Mouse (Mus musculus) ovary, postnatal 10 days (tissue): ENCODE data around the gene Mc1r.

ENCODE experiments used
- DNase-seq: peaks from one replicate; pipeline ENCODE4 v3.0.0; 2022; ENCODE audit warnings: low spot score

Mc1r gene

DNA sequence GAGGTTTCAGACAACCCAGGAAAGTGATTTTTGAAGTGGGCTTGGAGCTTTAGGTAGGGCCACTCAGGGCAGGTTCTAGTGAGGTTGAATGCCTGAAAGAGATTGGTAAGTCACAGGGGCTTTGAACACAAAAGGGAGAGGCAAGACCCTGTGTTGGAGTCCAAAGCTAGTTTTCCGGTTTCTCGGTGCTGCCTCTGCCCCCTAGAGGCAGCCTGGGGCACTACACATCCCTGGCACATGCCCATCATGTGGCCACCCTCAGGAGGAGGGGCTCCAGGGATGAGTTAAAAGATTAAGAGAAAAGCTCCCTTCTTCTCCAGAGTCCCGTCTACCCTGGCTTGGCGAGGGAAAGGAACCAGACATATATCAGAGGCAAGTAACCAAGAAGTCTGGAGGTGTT, at the start of gene Mc1r:
Mc1r (plus strand) TSS at position 322 of the 400 bp plus-strand sequence.
- DNase-seq = peak; percentile 34

DNA sequence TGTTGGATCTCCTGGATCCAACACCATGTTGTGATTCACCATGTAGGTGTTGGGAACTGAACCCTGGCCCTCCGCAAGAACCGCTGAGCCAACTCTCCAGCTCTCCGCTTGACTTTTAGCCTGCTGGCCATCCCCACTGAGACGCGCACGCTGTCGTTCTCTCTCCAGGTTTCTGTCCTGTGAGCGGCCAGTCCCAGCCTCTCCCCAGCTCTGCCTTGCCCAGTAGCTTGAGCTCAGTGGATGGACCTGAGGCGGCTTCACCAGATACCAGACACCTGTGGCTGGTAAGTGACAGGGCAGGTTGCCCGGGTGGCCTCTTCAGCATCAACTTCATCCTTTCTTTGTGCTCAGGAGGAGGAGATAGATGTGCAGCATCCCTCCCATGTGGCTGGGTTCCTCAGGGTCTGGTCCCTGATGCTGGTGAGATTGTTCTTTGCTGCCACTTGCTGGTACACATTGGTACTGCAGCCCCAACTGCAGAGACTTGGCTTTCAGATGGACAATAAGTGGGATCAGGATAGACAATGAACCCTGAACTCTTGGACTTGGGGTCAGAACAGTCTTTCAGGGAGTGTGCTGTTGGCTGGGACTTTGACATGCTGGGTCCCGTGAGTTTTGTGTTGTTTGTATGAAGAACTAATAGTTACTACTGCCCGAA, 45.7 kb upstream of the Mc1r start:
- DNase-seq = peak; percentile 64

DNA sequence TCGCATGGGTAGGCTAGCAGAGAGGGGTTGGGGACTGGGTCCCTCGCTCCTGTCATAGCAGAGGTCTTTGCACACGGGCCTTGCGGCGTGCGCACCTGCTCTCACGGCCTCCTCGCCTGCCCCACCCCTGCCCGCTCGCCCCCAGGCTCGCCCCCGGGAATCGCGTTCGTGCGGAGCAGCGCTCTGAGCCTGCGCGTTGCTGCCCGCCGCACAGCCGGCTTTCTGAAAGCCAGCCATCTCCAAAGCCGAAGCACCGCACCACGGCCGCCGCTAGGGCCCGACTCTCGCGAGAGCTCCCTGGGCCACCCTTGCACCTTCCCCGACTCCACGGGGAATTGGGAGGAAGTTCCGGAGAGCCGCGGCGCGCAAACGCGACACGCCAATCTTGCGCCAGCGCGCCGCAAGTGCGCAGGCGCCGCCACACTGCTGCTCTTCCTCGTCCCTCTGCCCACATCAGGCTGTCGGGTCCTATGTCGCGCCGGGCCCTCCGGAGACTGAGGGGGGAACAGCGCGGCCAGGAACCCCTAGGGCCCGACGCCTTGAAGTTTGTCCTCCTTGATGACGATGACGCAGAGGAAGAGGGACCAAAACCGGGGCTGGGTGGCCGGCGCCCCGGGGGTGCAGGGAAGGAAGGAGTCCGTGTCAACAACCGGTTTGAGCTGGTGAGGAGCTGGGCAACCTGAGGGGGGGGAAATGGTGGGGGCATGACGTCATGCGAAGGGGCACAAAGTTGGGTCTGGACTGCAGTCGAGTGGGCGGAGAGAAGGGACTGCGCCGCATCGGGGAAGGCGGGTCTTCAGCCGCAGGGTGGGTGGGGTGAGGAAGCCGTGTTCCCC, 33.3 kb upstream of the Mc1r start, which contains the start of gene Tcf25:
Tcf25 (plus strand) TSS at position 351 of the 836 bp plus-strand sequence.
- peak; percentile 86 for DNase-seq

DNA sequence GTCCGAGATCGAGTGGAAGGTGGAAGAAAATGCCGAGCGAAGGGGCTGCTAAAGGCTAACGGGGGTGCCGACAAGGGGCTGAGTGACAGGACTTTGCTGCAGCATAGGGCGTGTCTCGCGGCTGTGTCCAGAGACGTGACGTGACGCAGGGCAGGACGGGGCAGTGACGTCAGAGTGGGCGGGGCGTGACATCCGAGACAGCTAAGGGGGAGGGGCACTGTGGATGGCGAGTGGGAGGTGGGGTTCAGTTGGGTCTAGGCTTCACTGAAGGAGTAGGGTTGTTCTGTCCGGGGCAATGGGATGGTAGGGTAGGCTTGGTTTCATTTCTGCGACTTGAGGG, 32.7 kb upstream of the Mc1r start:
- peak; percentile 92 for DNase-seq

DNA sequence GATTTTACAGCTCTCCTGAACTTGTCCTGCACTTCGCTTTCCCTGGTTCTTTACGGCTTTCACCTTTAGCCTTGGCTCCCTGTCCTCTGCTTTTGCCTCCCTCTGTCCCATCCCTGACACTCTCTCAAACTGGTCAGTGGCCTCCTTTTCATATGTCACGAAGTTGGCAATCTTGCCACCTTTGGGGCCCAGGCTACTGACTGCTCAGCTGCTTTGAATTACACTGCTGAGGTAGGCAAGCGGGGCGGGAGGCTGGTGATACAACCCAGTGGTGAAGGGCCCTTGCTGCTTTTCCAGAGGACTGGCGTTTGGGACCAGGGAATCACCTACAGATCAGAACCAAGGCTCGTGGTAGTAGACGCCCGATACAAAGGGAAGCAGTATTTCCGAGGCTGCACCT, 31.2 kb upstream of the Mc1r start:
- no peak for DNase-seq

DNA sequence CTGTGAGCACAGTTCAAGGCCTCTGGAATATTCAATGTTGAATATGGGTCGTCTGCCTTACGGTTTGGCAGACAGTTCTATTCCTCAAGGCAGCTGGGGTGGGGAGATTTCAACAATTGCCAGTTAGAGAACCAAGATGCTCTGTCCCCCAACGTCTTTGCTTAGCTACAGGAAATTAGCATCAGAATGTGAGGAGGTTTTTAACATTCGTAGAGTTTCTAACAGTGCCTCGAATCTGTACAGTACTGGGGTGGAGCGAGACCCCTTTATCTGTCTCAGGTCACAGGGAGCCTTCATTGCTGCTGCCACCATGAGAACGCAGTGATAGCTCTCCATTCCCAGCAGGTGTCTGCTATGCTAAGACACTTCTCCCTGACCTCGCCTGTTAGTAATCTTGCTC, 30.8 kb upstream of the Mc1r start:
- no peak for DNase-seq

DNA sequence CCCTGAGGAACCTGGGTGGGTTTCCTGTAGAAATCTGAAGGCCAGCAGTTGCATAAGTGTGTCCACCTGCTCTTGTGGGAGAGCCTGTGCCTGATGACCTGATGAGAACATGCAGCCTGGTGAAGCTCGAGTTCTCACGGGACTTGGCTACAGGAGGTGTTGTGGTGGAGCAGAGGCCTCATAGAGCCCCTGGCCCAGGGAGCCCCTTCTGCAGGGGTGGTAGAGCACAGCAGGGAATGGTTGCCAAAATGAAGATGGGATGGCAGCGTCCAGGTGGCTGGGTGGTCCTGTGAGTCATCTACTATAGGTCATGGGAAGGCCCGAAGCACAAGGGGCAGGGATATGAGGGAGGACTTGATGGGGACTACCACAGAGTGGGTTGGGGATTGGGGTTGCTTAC, 25.2 kb upstream of the Mc1r start:
- DNase-seq = no peak

DNA sequence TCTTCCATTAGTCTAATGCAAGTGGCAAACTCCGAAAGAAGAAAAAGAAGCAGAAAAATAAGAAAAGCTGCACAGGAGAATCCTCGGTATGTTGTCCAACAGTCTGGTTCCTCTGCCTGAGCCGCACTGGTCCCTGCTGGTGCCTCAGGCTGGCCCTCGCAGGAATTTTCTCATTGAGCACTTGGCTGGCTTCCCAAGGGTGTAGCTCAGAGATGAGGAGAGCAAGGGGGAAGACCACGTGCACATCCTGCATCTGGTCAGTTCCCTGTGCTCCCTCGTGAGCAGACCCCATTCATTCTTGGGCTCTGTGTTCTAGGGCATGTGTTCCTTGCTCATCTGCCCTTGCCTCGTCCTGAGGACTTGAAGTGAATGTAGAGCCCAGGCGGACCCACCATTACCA, 24.4 kb upstream of the Mc1r start:
- DNase-seq = no peak

DNA sequence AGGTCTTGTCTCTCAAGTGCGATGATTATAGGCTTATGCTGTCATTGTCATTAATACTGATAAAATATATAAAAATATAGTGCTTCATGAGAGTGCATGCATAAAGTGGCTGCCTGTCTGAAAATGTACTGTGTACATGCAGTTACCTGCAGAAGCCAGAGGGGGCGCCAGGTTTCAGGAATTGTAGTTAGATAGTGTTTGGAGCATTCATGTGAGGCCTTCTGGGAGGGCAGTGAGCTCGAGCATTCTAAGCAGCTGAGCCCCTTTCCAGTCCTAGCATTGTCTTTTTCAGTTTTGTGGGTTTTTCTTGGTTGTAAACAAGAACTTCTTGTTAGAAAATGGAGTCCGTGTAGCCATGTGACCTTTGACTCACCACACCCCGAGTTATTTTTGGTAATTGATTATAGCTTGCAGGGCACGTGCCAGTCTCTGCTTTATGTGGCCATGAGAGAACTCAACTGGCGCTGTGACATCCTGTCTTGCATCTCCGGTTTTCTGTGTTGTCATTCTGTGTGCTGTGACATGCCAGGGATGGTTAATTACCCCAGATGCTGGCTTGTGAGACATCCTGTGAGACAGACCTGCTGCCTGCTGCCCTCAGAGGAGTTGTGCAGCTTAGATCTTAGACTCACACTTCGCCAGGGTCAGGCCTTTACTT, 21.9 kb upstream of the Mc1r start:
- no peak for DNase-seq

DNA sequence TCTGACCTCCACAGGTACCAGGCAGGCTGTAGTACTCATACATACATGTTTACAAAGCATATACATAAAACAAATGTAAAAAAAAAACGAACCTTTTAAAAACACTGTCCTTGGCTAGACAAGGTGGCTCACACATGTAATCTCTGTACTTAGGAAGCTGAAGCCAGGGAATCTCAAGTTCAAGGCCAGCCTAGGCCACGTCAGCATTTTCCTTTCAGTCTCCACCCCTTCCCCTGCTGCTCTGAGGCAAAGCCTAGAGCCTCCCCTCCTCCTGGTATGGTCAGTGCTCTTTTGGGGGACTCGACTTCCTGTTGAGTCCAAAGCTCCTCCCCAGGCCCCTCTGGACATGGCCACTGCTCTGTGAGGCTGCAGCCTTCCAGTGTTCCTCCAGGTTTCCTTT, 19.9 kb upstream of the Mc1r start:
- DNase-seq = no peak

DNA sequence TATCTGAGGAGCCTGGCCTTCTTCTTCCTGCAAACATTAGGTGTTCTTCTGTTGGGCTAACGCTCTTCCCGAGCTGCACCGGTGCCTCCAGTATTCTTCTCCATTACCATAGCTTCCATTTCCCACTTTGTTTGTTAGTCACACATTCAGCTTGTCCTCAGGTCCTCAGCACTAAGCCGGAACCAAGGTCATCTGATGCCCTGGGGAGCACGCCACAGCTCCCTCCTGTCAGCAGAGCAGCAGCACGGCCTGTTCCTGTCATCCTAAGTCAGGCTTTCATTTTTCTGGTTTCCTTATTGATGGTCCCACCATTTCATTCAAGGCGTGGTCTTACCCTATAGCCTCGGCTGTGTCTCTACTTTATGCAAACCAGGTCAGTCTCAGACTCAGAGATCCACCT, 19.1 kb upstream of the Mc1r start:
- DNase-seq = no peak

DNA sequence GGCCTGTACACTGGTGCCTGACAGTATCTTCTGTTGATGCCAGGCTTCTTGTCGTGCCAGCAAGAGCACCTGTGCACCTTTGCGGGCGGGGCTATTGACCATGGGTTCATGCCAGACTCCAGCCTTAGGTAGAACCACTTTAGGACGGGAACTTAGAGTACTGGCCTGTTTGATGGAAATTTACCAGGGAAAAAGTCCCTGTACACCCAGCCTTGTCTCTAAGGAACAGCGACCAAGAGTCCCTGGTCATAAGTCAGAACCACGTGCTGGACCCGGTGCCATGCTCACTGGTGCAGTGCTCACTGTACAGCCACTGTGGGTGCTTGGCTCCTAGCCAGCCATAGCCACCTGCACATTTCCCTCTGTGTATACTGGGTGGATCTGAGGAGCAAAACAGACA, 17.9 kb upstream of the Mc1r start:
- no peak for DNase-seq

DNA sequence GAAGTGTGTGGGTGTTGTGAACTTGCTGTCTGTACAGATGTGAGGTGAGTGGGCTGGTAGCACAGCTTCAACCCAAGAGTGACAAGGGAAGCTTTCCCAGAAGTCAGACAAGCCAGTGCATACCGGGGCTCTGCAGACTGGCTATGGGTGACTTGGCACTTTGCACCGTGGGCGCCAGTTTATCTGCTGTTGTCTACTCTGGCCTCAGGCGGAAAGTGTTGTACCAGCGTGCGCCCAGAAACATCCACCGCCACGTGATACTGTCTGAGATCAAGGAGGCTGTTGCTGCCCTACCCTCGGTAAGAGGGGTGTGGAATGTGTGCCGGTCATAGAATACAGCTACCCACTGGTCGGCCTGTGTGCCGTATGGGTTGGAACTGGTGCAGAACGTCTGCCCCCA, 8.6 kb upstream of the Mc1r start:
- DNase-seq = no peak

DNA sequence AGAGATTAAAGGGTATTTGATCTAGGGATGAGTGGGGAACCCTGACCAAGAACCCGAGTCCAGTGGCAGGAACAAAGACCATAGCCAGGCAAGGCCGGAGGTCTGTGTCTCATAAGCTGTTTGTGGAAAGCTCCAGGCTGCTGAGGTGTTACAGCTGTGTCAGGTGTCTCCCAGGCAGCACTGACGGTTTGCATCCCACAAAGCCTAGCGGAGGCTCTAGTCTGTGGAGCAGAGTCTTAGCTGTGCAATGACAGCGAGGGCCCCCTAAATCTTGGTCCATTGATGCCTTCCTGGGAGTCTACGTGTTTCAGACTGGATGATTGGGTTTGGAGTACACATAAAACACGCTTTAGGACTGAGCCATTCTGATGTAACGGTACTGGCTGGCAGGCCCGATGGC, 5.0 kb upstream of the Mc1r start:
- no peak for DNase-seq

DNA sequence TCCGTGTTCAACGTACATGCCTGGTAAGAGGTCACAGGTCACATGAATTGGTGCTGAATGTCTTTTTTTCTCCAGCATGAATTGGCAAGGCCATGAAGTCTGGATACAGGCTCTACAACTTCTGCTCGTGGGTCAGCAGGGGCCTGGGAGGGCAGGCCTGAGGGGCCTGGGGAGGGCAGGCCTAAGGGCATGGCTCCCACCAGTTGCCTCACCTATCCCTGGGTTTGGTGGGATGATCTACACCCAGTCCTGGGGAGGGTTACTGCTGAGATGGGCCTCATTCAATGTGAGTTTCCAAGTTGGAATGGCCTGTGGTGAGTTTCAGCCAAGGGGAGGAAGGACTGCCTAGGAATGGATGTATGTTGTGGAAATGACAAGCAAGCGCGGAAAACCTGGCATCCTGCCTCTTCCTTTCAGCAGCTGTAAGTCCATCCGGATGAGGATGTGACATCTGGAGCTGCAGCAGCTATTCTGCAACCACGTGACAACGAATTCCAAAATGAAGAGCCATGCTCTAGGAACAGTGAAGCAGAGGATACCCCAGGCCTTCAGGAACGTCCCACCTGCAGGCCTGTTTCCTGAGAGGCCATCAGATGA, 4.1 kb upstream of the Mc1r start:
- DNase-seq = no peak

DNA sequence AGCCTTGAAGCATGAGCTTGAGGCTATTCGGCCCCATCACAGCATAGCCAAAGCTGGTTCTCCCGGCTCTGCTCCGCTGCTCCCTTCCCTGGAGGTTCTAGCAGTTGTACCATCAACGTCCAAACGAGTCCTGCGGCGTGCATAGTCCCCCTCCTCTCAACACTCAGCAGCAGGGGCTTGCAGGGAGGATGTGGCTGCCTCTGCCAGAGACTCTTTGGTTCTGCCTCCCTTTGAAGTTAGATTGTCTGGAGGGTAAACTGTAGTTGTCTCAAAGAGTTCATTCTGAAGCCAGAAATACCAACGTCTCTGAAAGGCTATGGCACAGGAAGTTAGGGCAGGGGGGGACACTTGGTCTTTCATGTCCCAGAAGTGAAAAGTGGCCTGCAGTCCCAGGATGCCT, 2.4 kb upstream of the Mc1r start:
- DNase-seq = no peak

DNA sequence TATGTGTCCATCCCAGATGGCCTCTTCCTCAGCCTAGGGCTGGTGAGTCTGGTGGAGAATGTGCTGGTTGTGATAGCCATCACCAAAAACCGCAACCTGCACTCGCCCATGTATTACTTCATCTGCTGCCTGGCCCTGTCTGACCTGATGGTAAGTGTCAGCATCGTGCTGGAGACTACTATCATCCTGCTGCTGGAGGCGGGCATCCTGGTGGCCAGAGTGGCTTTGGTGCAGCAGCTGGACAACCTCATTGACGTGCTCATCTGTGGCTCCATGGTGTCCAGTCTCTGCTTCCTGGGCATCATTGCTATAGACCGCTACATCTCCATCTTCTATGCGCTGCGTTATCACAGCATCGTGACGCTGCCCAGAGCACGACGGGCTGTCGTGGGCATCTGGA, 705 bp downstream of the Mc1r start:
- no peak for DNase-seq

DNA sequence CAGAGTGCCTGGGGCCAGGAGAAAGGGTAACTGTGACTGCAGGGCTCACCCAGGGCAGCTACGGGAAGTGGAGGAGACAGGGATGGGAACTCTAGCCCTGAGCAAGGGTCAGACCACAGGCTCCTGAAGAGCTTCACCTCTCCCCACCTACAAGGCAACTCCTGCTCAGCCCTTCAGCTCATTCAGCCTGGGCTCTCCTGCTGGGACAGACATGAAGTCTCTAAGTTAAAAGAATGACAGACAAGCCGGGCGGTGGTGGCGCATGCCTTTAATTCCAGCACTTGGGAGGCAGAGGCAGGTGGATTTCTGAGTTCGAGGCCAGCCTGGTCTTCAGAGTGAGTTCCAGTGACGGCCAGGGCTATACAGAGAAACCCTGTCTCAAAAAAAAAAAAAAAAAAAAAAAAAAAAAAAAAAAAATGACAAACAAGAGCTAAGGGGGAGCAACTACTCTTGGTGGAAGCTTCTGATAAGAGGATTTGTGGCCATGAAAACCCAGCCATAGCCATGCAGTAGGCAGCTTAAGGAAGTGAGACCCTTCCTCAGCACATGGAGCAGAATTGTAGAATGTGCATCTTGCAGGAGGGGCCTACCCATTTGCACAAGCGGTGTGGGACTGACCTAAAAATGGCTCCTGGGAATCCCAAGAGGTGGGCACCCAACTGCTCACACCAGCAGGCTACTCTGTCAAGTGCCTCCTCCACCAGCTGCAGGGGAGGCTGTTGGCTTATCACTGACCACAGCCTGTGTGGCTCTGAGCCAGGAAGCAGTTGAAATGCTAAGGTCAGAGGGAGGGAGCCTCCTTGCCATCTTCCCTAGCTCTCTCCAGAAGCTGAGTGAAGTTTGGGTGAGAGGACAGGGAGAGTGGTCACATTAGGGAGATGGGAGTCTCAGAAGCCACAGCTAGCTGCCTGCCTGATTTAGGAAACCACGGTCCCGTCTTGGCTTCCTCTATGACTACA, 2.0 kb downstream of the Mc1r start:
- no peak for DNase-seq

DNA sequence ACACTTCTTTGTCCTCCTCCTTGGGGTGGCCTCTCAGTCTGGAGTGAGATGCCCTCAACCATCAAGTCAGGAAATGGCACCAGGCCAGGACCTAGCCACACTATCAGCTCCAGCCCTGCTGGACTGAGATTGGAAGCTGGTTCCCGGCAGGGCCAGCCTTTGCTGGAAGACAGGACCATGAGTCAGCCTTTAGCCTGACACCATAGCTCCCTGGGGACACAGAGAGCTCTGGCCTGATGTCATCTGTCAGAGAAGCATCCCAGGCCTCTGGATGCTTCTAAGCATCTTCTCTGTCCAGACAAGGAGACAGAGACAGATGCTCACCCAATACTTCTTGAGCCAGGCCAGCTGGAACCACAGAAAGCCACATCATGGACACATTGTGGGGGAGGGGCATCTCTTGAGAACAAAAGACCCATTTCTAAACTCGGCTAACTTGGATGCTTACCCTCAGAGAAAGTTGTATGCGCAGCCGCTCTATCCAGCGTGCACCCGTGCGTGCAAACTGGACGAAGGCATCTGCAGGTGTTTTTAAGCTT, 3.2 kb downstream of the Mc1r start:
- DNase-seq = no peak

DNA sequence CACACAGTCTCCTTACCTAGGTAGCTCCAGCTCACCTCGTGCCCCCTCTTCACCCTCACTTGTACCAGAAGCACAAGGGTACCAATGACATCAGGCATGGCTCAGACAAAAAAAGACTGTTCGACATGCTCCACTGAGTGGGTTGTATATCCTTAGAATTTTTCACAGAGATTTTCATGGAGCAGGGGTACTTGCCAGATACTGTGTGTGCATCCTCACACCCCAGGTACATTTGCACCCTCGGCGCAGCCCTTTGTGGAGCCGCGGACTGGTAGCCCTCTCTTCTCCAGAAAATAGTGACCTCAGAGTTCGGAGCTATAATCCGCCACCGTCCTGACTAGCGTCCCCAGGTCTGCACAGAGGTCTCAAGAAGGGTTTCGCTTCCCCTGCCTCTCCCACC, 3.9 kb downstream of the Mc1r start:
- DNase-seq = no peak

DNA sequence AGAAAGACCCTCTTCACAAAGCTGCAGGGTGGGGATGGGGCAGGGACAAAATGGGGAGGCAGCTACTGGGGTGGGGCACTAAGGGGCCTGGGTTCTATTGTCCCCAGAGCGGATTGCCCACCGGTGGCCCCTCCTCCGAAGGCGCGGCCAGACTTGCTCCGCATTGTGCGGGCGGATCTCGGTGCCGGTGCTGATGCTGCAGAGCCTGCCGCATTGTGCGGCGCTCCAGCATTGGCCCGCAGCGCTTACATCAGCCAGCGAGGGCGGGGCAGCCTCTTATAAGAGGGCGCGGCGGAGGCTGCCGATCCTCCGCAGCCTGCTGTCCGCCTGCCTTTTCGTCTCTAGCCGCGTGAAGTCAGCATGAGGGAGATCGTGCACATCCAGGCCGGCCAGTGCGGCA, 4.3 kb downstream of the Mc1r start, which contains the start of gene Tubb3:
Tubb3 (plus strand) TSS at position 179 of the 400 bp plus-strand sequence.
- no peak for DNase-seq
